Mouse (Mus musculus): ENCODE data around the gene Olfr452.

DNA sequence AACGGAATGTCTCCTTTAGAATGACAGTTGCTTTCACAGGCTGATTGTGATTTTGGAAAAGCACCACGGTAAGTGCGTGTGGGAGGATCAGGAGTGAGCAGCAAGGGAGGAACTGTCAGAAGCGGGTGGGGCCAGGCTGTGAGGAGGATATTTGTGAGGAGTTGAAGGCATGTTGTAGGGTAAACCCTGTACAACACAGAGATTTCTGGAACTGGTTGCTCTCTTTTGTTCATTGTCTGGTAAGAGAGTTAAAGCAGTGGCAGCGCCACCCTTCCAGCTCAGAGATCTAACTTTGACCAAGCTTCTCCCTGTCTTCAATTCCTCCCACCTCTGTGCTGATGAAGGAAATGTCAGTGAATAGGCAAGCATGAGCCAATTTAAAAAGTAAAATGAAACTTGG lies 42.6 kb upstream of the Olfr452 start:
- TF ChIP-seq POLR2A (IDR thresholded peaks at IDR 0.05; ENCODE audit: insufficient read length, low read depth) (no peak), TCF12 (IDR thresholded peaks at IDR 0.05; ENCODE audit: insufficient read depth, poor library complexity, severe bottlenecking) (no peak), USF1 (IDR thresholded peaks at IDR 0.05; ENCODE audit: low read depth) (no peak), MYOD1 (IDR thresholded peaks at IDR 0.05; ENCODE audit: control insufficient read depth in 1 of 3, insufficient read length in 2 of 3, low read depth in 2 of 3) (no peak), E2F4 (IDR thresholded peaks at IDR 0.05; ENCODE audit: insufficient read depth) (no peak), MAX (IDR thresholded peaks at IDR 0.05; ENCODE audit: low read depth) (no peak), TCF3 (IDR thresholded peaks at IDR 0.05; ENCODE audit: insufficient read length, low read depth) (no peak)

Data from myocyte (in vitro differentiated cells).